In genomic region chr15:89530336-89530735, GRCm38 (mm10) we compare ENCODE assay signal across 7 mouse cellular contexts. TPM values are rescaled to one million over a fixed set of nuclear protein-coding genes. Genes with fewer than 3 reads are reported as not detected.
A peak's percentile ranks its signal among the peaks of the same experiment; 100 is the strongest.
DNase-seq lines count a peak whose midpoint lies in the region; ATAC-seq and TF ChIP-seq lines count a peak whose summit lies in the region.

No protein-coding gene starts in this region.

- no peak for ATAC-seq in liver, embryonic 12.5 days
- ATAC-seq in Patski: peak; percentile 55

- no peaks in the 10 kb centered on the region for H3K27me3 ChIP-seq in liver, embryonic 12.5 days (replicated peaks)
- H3K27me3 ChIP-seq in Patski: peaks cover 17% of the 10 kb centered on the region
- peaks cover 26% of the 10 kb centered on the region for H3K27me3 ChIP-seq in limb, embryonic 10.5 days (ENCODE audit: low read depth, poor library complexity, severe bottlenecking)

- H3K4me3 ChIP-seq in liver, embryonic 12.5 days: no peak overlapping the region
- H3K4me3 ChIP-seq in limb, embryonic 10.5 days: no peak overlapping the region

- intact Hi-C loops in heart, postnatal 10 days (cut with DNase I): loop anchor here (1.0 kb wide), 1 partner anchor 67 kb away; no protein-coding TSS in a partner anchor

- no peaks in the 10 kb centered on the region for H3K4me1 ChIP-seq in liver, embryonic 12.5 days
- peaks cover 15% of the 10 kb centered on the region for H3K4me1 ChIP-seq in limb, embryonic 10.5 days

- H3K27ac ChIP-seq in liver, embryonic 12.5 days: no peak overlapping the region
- no peak overlapping the region for H3K27ac ChIP-seq in limb, embryonic 10.5 days

- TF ChIP-seq CTCF in Patski (IDR thresholded peaks at IDR 0.05): peak; percentile 96

- POLR2A ChIA-PET in Patski (lab: Charles Lee): no interaction called here

- no peak overlapping the region for H3K9ac ChIP-seq in liver, embryonic 12.5 days

- in situ Hi-C loops in Patski (cut with MboI; ENCODE audit: low pct_unique_long_range_greater_than_20kb): no loop called here

- WGBS in liver, embryonic 12.5 days (ENCODE audit: insufficient replicate concordance): 15% methylated on average over 4 of the region's 4 CpGs
- WGBS in limb, embryonic 10.5 days: 5% methylated on average over 4 of the region's 4 CpGs

- no peaks in the 10 kb centered on the region for H3K9me3 ChIP-seq in liver, embryonic 12.5 days (replicated peaks)
- no peaks in the 10 kb centered on the region for H3K9me3 ChIP-seq in limb, embryonic 10.5 days (replicated peaks)

- DNase-seq in liver: peak; percentile 47
- no peak for DNase-seq in Patski (ENCODE audit: low read depth, low spot score)
- DNase-seq in cerebellum, adult 9-10 months: peak; percentile 88
- DNase-seq in heart, postnatal 10 days: peak; percentile 60 to 79
- DNase-seq in limb, embryonic 10.5 days (ENCODE audit: low spot score): peak; percentile 85
- peak; percentile 58 for DNase-seq in right cerebral cortex, adult 18-20 months

- CTCF ChIA-PET in Patski (lab: Charles Lee): interaction anchor here (0.6 to 1.9 kb wide), 6 partner anchors 9 to 156 kb away, joined by 3 to 6 read pairs (median 4); partner anchors contain the start of gene Sco2

- H3K4me2 ChIP-seq in liver, embryonic 12.5 days: no peak overlapping the region

- H3K36me3 ChIP-seq in liver, embryonic 12.5 days: peaks cover 22% of the 10 kb centered on the region
- H3K36me3 ChIP-seq in limb, embryonic 10.5 days: 0 out of 2 replicates have a peak, but pooled peaks cover 2% of the 10 kb centered on the region

RNA-seq across cellular contexts. Expression of gene Shank3, which starts 30.9 kb away (rescaled TPM):
- polyA plus RNA-seq in liver, embryonic 12.5 days (2016; fragmentation: Nextera tagmentation; extraction: Ambion mirVana): 0.81 and 1.4 TPM in 2 replicates
- 2.0 TPM for polyA plus RNA-seq in Patski (2021)
- total RNA-seq in heart, postnatal 10 days (2021): 10 to 100 TPM; 82.6 to 86.1 TPM
- polyA plus RNA-seq in limb, embryonic 10.5 days (2016; fragmentation: Nextera tagmentation; extraction: Ambion mirVana): 2.1 and 2.8 TPM in 2 replicates

RNA-seq across cellular contexts. Expression of gene Acr, which starts 37.8 kb away (rescaled TPM):
- not detected in 2 replicates for polyA plus RNA-seq in liver, embryonic 12.5 days (2016; fragmentation: Nextera tagmentation; extraction: Ambion mirVana)
- polyA plus RNA-seq in Patski (2021): not detected
- total RNA-seq in heart, postnatal 10 days (2021): 1 to 10 TPM in 1 of 2 experiments, under 1 TPM in 1; 0.55 to 1.5 TPM
- 0.10 TPM in 1 of 2 replicates, not detected in the other for polyA plus RNA-seq in limb, embryonic 10.5 days (2016; fragmentation: Nextera tagmentation; extraction: Ambion mirVana)

RNA-seq across cellular contexts. Expression of gene Arsa, which starts 53.1 kb away (rescaled TPM):
- polyA plus RNA-seq in liver, embryonic 12.5 days (2016; fragmentation: Nextera tagmentation; extraction: Ambion mirVana): 6.6 and 7.0 TPM in 2 replicates
- polyA plus RNA-seq in Patski (2021): 71.1 TPM
- total RNA-seq in heart, postnatal 10 days (2021): 10 to 100 TPM; 18.1 to 18.4 TPM
- polyA plus RNA-seq in limb, embryonic 10.5 days (2016; fragmentation: Nextera tagmentation; extraction: Ambion mirVana): 9.6 and 11.2 TPM in 2 replicates
